Mouse (Mus musculus): ENCODE data around the gene Adcyap1r1. TPM values are rescaled to one million over a fixed set of nuclear protein-coding genes. Genes with fewer than 3 reads are reported as not detected.

Adcyap1r1 gene
- 10.3 and 14.1 TPM in 2 replicates for polyA plus RNA-seq (2012; rRNA removed; ENCODE audit: low replicate concordance)

GRCm38 (mm10) chr6:55451771-55452371, at the start of gene Adcyap1r1:
Adcyap1r1 (plus strand) TSS chr6:55451978.

Other genes with a start within 250 kb of the Adcyap1r1 start
- 8.5 and 19.0 TPM in 2 replicates for gene Mindy4, start 248.6 kb upstream of the Adcyap1r1 start, polyA plus RNA-seq (2012; rRNA removed; ENCODE audit: low replicate concordance)
- 498 and 1,345 TPM in 2 replicates for gene Aqp1, start 115.5 kb upstream of the Adcyap1r1 start, polyA plus RNA-seq (2012; rRNA removed; ENCODE audit: low replicate concordance)
- gene Ghrhr, start 75.7 kb upstream of the Adcyap1r1 start, polyA plus RNA-seq (2012; rRNA removed; ENCODE audit: low replicate concordance) = not detected in 2 replicates
- not detected in 2 replicates for gene Neurod6, start 229.3 kb downstream of the Adcyap1r1 start, polyA plus RNA-seq (2012; rRNA removed; ENCODE audit: low replicate concordance)

All from subcutaneous adipose tissue, adult 2 months (tissue).